Mouse (Mus musculus) liver, embryonic 12.5 days (tissue): ENCODE data around the gene Pde4a. TPM values are rescaled to one million over a fixed set of nuclear protein-coding genes. Genes with fewer than 3 reads are reported as not detected.
"Not testable (repeated sequence)": the region's sequence is repeated elsewhere in the genome, so short reads cannot be mapped to it uniquely, and the experiment has no call there.

Source experiments
- ATAC-seq: fragments of 200-750 bp; cut with Nextera tagmentation; 2 replicates; pipeline ENCODE4 v1.8.0; 2017; ENCODE audit warnings: moderate number of reproducible peaks, mild to moderate bottlenecking, moderate library complexity
- H3K27ac ChIP-seq: fragments of 300-500 bp; sonication (generic); 2 replicates; pipeline ENCODE4 v1.5.1; 2016; ENCODE audit warnings: mild to moderate bottlenecking
- H3K27me3 ChIP-seq: fragments of 300-500 bp; sonication (generic); replicated peaks from 2 replicates; pipeline ENCODE4 v1.6.1; 2016; ENCODE audit warnings: mild to moderate bottlenecking, moderate library complexity
- H3K36me3 ChIP-seq: fragments of 300-500 bp; sonication (generic); 2 replicates; pipeline ENCODE4 v1.6.1; 2016; ENCODE audit warnings: mild to moderate bottlenecking, moderate library complexity
- H3K4me1 ChIP-seq: fragments of 300-500 bp; sonication (generic); 2 replicates; pipeline ENCODE4 v1.6.1; 2016
- H3K4me2 ChIP-seq: fragments of 300-500 bp; sonication (generic); 2 replicates; pipeline ENCODE4 v1.6.1; 2016; ENCODE audit warnings: mild to moderate bottlenecking, moderate library complexity
- H3K4me3 ChIP-seq: fragments of 300-500 bp; sonication (generic); 2 replicates; pipeline ENCODE4 v1.5.1; 2016; ENCODE audit warnings: mild to moderate bottlenecking, moderate library complexity
- H3K9ac ChIP-seq: fragments of 300-500 bp; sonication (generic); 2 replicates; pipeline ENCODE4 v1.6.1; 2016; ENCODE audit warnings: mild to moderate bottlenecking, moderate library complexity
- H3K9me3 ChIP-seq: fragments of 300-500 bp; sonication (generic); replicated peaks from 2 replicates; pipeline ENCODE4 v1.6.1; 2016; ENCODE audit warnings: mild to moderate bottlenecking, moderate library complexity
- WGBS: fragments of 180-500 bp; shearing (Covaris S2); methylation state at CpG from one replicate; pipeline ENCODE4 v1.1.7; 2016; ENCODE audit not compliant: insufficient replicate concordance; 5-methylcytosine and 5-hydroxymethylcytosine counted together
- polyA plus RNA-seq: library from polyadenylated mRNA; unstranded; fragments of >200 nt; fragmentation: Nextera tagmentation; extraction: Ambion mirVana; gene quantifications from 2 replicates; pipeline ENCODE4 v1.2.1, GENCODE M21; 2016

Pde4a gene
- polyA plus RNA-seq, 1 experiment from 2014 or later = 2.9 TPM

DNA sequence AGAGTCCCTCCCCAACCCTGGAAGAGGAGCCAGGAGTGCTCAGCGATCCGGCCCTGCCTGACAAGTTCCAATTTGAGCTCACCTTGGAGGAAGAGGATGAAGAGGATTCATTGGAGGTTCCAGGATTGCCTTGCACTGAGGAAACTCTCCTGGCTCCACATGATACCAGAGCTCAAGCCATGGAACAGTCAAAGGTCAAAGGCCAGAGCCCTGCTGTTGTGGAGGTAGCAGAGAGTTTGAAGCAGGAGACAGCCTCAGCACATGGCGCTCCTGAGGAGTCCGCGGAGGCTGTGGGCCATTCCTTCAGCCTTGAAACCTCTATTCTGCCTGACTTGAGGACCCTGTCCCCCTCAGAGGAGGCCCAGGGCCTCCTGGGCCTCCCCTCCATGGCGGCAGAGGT lies 45.3 kb downstream of the Pde4a start:
- WGBS = 81% methylated on average over 6 of the region's 6 CpGs
- peaks cover 11% of the 10 kb centered on the region for H3K36me3 ChIP-seq
- no peak for ATAC-seq

DNA sequence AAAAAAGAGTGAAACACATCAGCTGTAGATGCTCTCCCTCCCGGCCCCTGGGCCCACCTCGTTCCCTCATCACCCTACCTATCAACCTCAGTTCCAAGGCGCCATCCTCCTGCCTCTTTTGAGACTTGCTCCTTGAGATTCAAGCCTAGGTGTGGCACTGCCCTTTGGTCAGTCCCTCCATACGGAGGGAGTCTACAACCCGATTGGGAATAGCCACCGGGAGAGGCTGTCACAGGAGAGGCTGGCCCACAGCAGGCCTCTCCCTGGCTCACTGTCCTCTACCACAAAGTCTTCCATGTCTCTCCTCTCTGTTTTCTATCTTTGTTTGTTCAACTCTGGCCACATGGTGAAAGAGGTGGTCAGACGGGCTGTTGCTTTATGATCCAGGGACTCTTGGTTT lies 46.1 kb downstream of the Pde4a start:
- Histone ChIP-seq H3K27me3 (peaks cover 5% of the 10 kb centered on the region), H3K4me1 (0 out of 2 replicates have a peak, but pooled peaks cover 3% of the 10 kb centered on the region), H3K4me2 (no peak overlapping the region), H3K9me3 (no peaks in the 10 kb centered on the region), H3K27ac (no peak overlapping the region), H3K4me3 (no peak overlapping the region), H3K9ac (no peak overlapping the region), H3K36me3 (peaks cover 5% of the 10 kb centered on the region; the same call in 1 of the 2 replicates)
- 77% methylated on average over 7 of the region's 7 CpGs for WGBS
- no peak for ATAC-seq

More for the DNA sequence above, 45.3 kb downstream of the Pde4a start:
- Histone ChIP-seq H3K9ac (no peak overlapping the region), H3K27me3 (no peaks in the 10 kb centered on the region), H3K4me2 (no peak overlapping the region), H3K9me3 (no peaks in the 10 kb centered on the region), H3K4me3 (no peak overlapping the region), H3K27ac (no peak overlapping the region), H3K4me1 (no peaks in the 10 kb centered on the region)

DNA sequence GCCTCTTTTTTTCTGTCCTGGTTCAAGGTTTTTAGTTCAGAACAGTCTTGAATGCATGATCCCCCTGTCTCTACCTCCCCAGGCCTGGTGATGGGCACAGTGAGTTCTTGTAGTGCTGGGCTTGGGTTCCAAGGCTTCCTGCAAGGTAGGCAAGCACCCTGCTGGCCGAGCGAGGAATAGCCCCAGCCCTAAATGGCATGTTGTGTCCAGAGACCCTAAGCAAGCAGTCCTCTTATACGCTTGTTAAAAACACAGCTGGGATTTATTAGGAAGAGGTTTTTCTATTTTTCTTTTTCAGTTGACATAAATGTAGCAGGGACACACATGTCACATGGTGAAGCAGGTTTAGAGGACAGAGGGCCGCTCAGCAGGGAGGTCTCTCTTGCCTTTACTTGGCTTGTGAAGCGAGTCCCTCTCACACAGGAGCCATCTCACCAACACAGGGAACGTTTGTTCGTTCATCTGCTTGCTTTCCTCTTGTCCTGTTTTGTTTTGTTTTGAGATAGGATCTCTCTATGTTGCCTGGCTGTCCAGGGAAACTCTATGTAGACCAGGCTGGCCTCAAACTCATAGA lies 48.2 kb downstream of the Pde4a start:
- no peak overlapping the region for H3K4me2 ChIP-seq
- 0 out of 2 replicates have a peak, but pooled peaks cover 4% of the 10 kb centered on the region for H3K4me1 ChIP-seq
- ATAC-seq = no peak
- H3K9ac ChIP-seq = no peak overlapping the region
- no peak overlapping the region for H3K4me3 ChIP-seq
- WGBS = 49% methylated on average over 7 of the region's 7 CpGs
- 0 out of 2 replicates have a peak, but pooled peaks cover 5% of the 10 kb centered on the region for H3K36me3 ChIP-seq
- peaks cover 17% of the 10 kb centered on the region for H3K27me3 ChIP-seq
- no peaks in the 10 kb centered on the region for H3K9me3 ChIP-seq
- H3K27ac ChIP-seq = no peak overlapping the region

DNA sequence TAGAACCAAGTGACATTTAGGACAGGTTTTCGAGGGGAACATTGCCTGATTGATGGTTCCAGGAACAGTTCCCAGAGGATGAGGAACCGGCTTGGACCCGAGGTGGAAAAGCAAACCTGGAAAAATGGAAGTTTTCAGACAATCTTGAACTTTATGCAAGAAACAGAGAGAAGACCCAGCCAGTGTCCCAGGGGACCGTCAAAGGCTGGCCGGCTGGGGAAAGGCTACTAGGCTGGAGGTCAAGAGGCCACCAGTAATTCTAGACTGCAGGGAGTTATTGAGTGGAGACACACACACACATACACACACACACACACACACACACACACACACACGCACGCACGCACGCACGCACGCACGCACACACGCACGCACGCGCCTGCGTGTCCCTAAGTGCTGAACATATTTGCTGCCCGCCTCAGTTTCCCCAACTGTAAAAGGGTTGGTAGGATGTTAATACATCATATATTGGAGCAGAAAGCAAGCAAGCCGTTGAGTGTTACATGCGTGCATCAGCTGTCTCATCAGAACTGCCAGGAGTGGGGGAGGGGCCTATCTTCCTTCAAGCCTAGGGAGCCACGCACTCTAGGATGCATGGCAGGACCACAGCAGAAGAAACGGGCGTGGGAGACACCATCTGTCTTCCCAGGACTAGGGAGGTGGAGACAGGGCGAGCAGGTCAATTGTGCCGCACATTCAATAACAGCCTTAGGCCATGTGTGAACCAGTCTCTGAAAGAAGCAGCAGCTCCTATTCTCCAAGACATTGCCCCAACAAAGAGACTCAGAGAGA lies 50.7 kb downstream of the Pde4a start:
- no peak overlapping the region for H3K27ac ChIP-seq
- WGBS = 63% methylated on average over 25 of the region's 25 CpGs
- H3K4me3 ChIP-seq = no peak overlapping the region
- H3K27me3 ChIP-seq = peaks cover 17% of the 10 kb centered on the region
- H3K9me3 ChIP-seq = no peaks in the 10 kb centered on the region
- peaks cover 10% of the 10 kb centered on the region for H3K4me1 ChIP-seq
- ATAC-seq = no peak
- H3K36me3 ChIP-seq = no peaks in the 10 kb centered on the region
- H3K9ac ChIP-seq = no peak overlapping the region
- H3K4me2 ChIP-seq = no peak overlapping the region

DNA sequence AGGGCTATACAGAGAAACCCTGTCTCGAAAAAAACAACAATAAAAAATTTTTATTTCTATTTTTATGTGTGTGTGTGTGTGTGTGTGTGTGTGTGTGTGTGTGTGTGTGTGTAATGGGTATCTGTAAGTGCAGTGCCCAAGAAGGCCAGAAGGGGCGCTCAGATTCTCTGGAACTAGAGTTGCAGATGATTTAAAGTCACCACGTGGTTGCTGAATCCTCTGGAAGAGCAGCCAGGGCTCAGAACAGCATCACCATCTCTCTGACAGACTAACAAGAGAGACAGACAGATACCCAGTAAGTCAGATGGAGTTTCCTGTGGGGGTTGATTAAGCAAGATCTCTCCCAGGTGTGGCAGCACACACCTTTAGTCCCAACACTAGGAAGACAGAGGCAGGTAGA lies 54.3 kb downstream of the Pde4a start:
- Histone ChIP-seq H3K4me2 (no peak overlapping the region), H3K27me3 (peaks cover 17% of the 10 kb centered on the region), H3K27ac (no peak overlapping the region), H3K9me3 (no peaks in the 10 kb centered on the region), H3K36me3 (no peaks in the 10 kb centered on the region), H3K9ac (no peak overlapping the region), H3K4me3 (no peak overlapping the region), H3K4me1 (peaks cover 23% of the 10 kb centered on the region)
- 49% methylated on average over 3 of the region's 3 CpGs for WGBS
- no peak for ATAC-seq

DNA sequence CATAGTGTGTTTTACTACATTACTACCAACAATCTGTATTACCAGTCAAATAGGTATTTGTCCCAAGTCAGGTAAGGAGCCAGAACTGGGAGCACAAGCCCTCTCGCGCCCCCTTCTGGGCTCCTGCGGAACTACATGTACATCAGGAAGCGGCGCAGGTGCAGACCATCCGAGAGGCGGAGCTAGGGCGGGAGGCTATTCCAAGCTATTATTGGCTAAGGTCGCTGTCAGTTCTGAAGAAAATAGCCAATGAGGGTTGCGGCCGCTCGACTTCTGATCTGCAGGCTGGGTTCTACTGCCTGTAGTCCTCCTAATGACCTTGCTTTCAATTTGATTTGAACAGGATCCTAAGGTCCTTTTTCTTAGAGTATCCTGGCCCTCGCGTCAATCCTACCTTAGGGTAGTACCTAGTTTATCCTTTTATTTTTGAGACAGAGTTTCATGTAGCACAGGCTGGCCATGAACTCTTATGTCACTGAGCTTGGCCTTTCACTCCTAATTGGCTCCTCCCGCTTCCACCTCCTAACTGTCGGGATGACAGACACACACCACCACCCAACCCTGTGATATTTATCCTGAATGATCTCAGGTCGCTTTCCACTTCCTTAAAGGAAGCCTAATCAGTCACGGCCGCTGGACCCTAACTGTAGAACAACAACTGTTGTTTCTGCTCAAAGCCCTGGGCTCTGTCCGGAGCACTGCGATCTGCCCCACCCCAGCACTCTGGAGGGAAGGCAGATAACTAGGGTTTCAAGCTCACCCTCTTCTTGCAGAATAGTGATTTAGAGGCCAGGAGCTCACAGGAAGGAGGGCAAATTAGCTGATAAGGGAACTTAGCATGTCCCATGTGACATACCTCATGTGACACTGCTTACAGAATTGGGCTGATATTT lies 55.2 kb downstream of the Pde4a start:
- peak overlapping the region; percentile 85 for H3K27ac ChIP-seq
- H3K4me3 ChIP-seq = peak overlapping the region; percentile 54
- 3% methylated on average over 21 of the region's 21 CpGs for WGBS
- no peaks in the 10 kb centered on the region for H3K9me3 ChIP-seq
- H3K36me3 ChIP-seq = no peaks in the 10 kb centered on the region
- H3K9ac ChIP-seq = peak overlapping the region; percentile 62
- peaks cover 17% of the 10 kb centered on the region for H3K27me3 ChIP-seq
- peak; percentile 93 for ATAC-seq
- peaks cover 32% of the 10 kb centered on the region for H3K4me1 ChIP-seq
- peak overlapping the region; percentile 72 for H3K4me2 ChIP-seq

DNA sequence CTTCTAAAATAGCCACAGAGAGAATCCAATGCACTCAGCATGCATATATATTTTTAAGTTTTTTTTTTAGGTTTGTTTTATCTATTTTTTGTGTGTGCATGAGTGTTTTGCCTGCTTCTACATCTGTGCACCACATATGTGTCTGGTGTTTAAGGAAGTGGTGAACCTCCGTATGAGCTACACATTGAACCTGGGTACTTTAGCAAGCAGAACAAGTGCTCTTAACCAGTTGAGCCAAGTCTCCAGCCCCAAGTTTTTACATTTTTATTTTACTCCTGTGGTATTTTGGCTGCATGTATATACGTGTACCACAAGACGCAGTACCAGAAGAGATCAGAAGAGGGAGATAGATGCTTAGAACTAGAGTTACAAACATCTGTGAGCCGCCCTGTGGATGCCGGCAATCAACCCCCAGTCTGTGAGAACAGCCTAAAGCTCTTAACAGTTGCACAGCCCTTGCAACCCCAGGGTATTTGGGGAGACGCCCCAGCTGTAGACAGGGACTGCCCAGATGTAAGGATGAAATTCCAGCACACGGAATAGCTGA lies 55.9 kb downstream of the Pde4a start:
- ATAC-seq = peak; percentile 40; the same call in 1 of the 2 replicates
- no peaks in the 10 kb centered on the region for H3K36me3 ChIP-seq
- H3K4me3 ChIP-seq = peak overlapping the region; percentile 54
- no peaks in the 10 kb centered on the region for H3K9me3 ChIP-seq
- peak overlapping the region; percentile 72 for H3K4me2 ChIP-seq
- H3K27me3 ChIP-seq = peaks cover 13% of the 10 kb centered on the region
- peak overlapping the region; percentile 62; the same call in 1 of the 2 replicates for H3K9ac ChIP-seq
- peak overlapping the region; percentile 85 for H3K27ac ChIP-seq
- H3K4me1 ChIP-seq = peaks cover 37% of the 10 kb centered on the region
- 8% methylated on average over 7 of the region's 7 CpGs for WGBS

DNA sequence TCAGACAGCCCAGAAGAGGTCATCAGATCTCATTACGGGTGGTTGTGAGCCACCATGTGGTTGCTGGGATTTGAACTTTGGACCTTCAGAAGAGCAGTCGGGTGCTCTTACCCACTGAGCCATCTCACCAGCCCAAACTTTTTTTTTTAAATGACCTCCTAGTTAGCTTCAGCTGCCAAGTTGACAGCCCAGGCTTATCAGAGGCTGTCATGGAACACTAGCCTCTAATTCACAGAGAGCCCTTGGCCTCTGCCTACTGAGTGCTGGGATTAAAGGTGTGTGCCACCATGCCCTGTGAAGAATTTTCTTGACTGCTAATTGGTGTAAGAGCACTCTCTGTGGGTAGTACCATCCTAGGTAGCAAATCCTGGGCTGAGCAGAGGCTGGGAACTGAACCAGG lies 58.0 kb downstream of the Pde4a start:
- peaks cover 55% of the 10 kb centered on the region for H3K4me1 ChIP-seq
- H3K9ac ChIP-seq, H3K36me3 ChIP-seq, H3K4me3 ChIP-seq, H3K27ac ChIP-seq, H3K4me2 ChIP-seq, H3K9me3 ChIP-seq, H3K27me3 ChIP-seq, ATAC-seq: not testable (repeated sequence)
- WGBS = 89% methylated on average over 2 of the region's 2 CpGs

DNA sequence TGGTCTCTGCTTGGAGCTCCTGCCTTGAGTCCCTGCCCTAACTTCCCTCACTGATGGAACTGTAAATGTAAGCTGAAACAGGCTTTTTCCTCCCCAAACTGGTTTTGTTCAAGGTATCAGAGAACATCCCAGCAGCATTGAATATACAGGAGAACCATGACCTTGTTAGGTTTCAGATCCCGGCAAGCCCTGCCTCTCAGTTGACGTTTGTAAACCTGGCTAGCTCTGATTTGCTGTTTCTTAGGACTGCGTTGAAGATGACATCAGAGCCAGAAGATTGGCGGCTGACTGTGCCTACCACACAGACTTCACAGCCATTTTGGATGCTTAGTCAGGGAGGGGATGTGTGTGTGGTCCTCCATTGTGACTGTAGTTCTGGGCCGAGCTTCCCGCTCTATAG lies 58.4 kb downstream of the Pde4a start:
- no peak overlapping the region for H3K4me3 ChIP-seq
- H3K9me3 ChIP-seq = no peaks in the 10 kb centered on the region
- peaks cover 3% of the 10 kb centered on the region for H3K36me3 ChIP-seq
- peaks cover 58% of the 10 kb centered on the region for H3K4me1 ChIP-seq
- 80% methylated on average over 6 of the region's 6 CpGs for WGBS
- ATAC-seq = no peak
- H3K9ac ChIP-seq = no peak overlapping the region
- H3K27me3 ChIP-seq = no peaks in the 10 kb centered on the region
- H3K4me2 ChIP-seq = no peak overlapping the region
- no peak overlapping the region for H3K27ac ChIP-seq

DNA sequence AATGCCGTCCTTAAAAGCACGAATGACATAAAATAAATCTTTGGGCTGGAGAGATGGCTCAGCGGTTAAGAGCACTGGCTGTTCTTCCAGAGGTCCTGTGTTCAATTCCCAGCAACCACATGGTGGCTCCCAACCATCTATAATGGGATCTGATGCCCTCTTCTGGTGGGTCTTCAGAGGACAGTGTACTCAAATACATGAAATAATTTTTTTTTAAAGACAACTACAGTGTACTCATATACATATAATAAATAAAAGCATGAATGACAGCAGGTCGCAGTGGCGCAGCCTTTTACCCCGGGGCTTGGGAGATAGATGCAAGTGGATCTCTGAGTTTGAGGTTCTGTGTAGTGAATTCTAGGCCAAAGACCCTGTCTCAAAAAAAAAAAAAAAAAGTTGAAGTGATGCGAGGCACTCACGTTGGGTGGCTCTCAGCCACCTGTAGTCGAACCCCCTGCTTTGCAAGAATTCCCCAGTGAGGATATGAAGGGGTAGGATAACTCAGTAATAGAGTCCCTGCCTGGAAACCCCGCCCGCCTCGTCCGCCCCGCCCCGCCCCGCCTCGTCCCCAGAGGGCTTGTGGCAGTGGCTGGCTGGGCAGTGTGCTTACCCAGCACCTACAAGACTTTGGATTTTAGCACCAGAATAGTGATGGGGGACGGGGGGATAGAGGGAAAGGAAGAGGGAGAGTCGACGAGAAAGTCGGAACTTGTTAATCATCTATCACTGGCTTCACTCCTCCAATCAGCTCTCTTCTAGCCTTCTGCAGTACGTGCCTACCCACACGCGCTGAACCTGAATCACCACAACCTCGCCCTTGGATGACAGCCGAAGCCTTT lies 59.3 kb downstream of the Pde4a start:
- Histone ChIP-seq H3K36me3 (peaks cover 12% of the 10 kb centered on the region), H3K9me3 (no peaks in the 10 kb centered on the region), H3K4me2 (peak overlapping the region; percentile 78), H3K27me3 (no peaks in the 10 kb centered on the region), H3K4me3 (peak overlapping the region; percentile 49), H3K4me1 (peaks cover 58% of the 10 kb centered on the region), H3K9ac (peak overlapping the region; percentile 45; the same call in 1 of the 2 replicates), H3K27ac (peak overlapping the region; percentile 64)
- 20% methylated on average over 26 of the region's 26 CpGs for WGBS
- ATAC-seq = peak; percentile 21; the same call in 1 of the 2 replicates

DNA sequence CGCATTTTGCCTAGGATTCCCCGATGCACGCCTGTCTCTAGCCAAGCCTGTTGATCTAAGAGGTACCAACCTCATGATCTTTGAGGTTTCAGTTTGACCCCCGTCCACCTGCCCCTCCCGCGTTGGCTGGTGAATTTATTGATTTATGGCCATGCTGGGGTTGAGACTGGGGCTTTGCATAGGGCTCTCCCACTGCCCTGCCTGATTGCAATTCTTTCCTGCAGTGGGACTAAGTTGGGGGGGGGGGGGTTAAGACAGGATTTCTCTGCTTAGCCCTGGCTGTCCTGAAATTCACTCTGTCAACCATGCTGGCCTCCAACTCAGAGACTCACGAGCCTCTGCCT lies 59.9 kb downstream of the Pde4a start:
- peaks cover 58% of the 10 kb centered on the region for H3K4me1 ChIP-seq
- ATAC-seq = no peak
- 15% methylated on average over 7 of the region's 7 CpGs for WGBS

More for the DNA sequence above, 59.9 kb downstream of the Pde4a start:
- Histone ChIP-seq H3K9me3 (no peaks in the 10 kb centered on the region), H3K4me3 (peak overlapping the region; percentile 49), H3K36me3 (peaks cover 18% of the 10 kb centered on the region), H3K9ac (peak overlapping the region; percentile 45; the same call in 1 of the 2 replicates), H3K4me2 (peak overlapping the region; percentile 78), H3K27ac (peak overlapping the region; percentile 64), H3K27me3 (no peaks in the 10 kb centered on the region)
